Mouse (Mus musculus): Measurements from ENCODE around the gene Ugt1a1.

The Ugt1a1 gene

DNA sequence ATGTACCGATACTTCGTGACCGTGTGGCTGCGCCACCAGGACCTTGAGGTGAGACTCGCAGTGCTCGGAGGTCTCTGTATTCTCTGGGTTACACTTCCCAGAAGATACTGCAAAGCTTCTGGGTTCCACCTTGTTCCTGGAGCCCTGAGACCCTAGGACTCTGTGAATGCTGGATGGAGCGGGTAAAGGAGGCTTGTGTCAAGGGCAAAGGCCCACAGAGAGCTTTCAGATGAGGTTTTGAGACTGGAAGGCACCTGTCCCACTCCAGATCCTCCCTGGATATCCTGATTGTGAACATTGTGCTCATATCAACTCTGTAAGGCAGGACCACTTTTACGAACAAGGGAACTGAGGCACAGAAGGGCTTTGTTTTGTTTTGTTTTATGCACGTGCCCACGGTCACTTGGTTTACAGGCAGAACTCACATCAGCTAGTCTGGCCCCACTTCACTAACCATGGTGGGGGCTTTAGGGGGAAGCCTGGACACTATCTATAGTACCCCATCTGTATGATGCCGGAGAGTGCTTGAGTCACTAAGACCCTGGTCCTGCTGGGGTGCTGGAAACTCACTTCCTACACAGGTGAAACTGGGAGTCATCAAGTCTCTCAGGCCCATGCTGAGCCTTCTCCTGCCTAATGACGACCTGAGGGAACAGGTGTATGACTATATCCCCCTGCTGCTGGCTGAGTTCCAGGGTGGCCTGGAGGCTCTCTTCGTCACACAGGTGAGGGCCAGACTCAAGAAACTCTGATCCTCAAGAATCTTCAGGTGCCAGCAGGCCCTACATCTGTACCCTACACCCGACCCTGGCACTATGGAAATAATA, 21.9 kb downstream of the Ugt1a1 start:
- DNase-seq (ENCODE audit: extremely low read depth, insufficient read length, low spot score), result no peak

DNA sequence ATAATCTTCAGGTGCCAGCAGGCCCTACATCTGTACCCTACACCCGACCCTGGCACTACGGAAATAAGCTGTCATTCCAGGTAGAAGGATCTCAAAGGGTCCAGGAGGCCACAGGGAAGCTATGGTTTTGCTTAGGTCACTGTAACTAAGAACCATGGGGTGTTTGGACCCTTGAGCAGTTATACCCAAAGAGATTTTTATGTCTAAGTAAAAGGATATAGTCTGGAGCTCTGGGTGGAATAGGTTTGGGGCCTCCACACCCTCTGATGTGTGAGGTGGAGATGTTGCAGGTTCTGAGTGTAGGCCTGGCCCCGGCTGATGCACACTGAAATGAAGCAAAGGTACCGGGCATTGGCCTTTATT, 22.5 kb downstream of the Ugt1a1 start:
- no peak for DNase-seq (ENCODE audit: extremely low read depth, insufficient read length, low spot score)

DNA sequence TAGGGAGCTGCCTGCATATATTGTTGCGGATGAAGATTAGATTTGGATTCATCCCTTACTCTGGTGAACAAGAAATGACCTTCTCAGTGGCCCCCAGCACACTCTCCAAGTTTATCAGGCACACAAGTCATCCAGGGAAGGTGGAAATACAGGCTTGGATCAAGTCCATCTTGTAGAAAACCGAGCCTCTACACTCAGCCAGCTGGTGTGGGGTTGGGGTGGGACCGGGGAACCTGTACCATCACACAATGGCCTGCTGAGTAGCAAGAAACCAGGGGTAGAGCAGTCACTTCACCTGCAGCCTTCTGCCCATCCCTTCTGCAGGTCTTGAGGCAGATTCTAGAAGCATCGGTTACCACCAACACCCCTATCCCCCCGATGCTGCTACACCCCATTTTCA, 22.9 kb downstream of the Ugt1a1 start:
- no peak for DNase-seq (ENCODE audit: extremely low read depth, insufficient read length, low spot score)

DNA sequence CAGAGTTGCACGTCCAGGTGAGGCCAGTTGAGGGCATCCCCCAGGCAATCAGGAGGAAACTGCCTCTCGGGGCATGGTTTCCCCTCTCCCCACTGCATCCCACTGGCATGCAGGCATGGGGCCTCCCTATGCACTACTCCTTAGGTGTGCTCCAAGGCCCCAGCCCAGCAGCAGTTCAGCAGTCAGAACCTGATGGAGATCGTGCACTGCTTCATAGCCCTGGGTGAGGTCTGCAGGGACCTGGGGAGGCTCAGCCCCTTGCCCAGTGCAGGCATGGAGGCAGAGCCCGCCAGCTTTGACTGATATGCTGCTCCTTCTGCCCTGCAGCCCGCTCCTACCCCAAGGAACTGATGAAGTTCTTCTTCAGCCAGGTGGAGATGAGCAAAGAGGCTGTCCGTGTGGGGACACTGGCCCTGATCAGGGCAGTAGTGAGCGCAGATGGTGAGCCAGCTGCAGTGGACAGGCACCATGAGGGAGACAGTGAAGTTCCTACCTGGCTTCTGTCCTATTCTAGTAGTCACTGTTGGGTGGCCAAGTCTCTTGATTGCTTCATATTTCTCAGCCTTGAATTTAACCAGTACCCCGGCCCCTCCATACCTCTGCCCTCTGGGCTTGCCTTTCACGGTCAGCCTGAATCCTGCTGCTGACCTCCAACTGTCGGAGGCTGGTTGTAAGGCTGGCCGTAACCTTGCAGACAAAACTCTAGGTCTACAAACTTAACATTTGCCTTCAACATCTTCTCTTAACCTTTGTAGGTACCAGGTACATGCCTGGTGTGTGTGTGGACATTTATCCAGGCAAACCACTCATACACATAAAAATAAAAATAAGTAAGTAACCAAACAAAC, 23.5 kb downstream of the Ugt1a1 start:
- DNase-seq (ENCODE audit: extremely low read depth, insufficient read length, low spot score), result no peak

DNA sequence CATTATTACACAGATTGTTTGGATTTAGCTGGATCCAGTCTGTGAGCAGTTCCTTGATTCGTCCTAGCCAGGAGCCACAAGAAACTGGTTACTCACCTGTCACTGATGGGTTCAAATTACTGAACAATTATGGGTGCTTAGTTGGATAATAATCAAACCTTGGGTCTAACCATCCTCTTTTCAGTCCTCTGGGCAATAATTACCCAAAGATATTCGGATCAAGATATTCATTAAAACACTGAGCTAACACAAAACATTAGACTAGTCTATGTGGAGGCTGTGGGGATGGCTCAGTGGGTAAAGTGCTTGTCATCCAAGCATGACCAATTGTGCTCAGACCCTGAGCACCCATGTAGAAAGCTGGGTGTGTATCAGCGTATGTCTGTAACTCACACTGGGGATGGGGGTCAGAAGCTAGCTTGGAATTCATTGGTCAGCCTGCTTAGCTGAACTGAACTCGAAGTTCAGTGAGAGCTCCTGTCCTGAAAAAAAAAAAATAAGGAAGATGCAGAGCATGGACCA, 24.2 kb downstream of the Ugt1a1 start:
- DNase-seq (ENCODE audit: extremely low read depth, insufficient read length, low spot score), result no peak

DNA sequence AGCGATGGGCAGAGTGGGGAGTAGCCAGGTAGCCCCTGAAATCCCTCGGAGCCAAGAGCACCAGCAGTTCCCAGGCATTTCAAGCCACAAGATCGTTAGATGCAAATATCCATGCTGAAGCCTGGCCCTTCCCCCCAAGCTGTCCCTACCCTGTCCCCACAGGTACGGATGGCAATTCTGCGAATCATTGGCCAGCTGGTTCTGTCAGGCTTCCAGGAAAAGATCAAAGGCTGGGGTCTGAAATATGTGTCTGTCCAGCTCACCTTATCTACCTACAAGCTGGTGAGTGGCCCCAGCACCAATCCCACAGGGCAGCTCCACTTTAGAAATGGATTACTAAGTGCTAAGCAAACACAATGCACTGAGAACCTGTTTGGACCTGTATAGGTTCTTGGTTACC, 25.6 kb downstream of the Ugt1a1 start:
- no peak for DNase-seq (ENCODE audit: extremely low read depth, insufficient read length, low spot score)

DNA sequence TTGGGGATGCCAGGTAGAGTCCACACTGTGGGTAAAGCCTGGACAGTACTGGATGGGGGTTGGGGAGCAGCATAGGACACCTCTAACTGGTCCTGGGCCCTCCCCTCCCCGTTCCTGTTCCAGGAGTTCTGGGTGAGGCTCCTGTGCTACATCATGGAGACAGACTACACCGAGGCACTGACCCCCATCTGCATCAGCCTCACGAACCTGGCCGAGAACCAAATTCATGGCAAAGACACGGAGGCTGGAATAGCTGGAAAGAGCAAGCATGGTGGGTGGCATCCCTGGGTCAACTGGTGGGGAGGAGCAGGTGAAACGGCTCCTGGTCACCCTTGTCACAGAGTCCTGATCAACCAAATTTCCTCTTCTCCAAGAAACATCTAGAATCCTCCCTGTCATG, 27.0 kb downstream of the Ugt1a1 start:
- DNase-seq (ENCODE audit: extremely low read depth, insufficient read length, low spot score), result no peak

DNA sequence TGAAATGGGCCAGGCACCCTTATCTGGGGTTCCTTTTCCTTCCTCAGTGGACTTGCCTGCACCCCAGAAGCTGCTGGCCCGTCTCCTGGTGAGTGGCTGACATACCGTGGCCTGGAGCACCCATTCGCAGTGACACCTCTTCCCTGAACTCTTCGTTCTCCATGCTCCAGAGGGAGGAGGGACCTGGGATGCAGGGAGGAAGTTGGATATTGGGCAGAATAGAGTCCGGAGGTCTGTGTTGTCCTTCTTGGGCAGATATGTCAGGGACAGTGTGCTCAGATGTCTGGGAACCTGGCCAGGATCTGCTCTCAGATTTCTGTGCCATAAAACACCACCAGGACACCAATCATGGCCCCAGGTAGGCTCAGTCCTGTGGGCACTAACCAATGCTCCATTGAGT, 28.3 kb downstream of the Ugt1a1 start:
- no peak for DNase-seq (ENCODE audit: extremely low read depth, insufficient read length, low spot score)

DNA sequence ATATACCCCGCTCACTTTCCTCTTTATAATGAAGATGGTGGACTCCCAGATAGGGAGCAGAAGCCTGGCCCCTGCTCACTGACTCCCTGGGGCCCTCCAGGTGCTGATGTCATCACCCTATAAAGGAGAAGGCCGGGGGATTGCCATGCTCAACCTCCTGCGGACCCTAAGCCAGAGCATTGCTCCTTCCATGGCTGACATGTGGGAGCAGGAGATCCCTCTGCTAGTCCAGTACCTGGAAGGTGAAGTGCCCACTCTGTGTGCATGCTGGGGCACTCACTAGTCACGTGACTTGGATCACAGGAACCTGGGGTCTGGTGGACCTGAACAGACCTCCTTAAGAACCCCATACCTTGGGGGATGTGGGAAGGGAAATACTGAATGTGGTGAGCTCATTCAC, 28.8 kb downstream of the Ugt1a1 start:
- no peak for DNase-seq (ENCODE audit: extremely low read depth, insufficient read length, low spot score)

DNA sequence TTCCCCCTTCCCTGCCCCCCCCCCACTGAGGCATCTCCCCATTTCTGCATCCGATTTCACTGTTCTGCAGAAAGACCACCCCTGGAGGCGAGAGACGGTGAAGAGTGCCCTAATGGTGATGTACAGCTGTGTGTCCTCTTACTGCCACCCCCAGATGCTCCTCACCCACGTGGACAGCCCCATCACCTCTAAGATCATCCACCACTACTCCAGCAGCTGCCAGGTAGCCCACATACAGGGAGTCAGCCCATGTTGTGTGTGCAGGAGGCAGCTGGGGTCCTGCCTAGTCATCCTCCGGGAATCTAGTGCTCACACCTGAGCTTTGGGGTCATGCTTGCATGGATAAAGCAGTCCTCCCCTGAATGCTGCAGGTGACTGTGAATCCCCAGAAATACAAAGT, 32.1 kb downstream of the Ugt1a1 start:
- DNase-seq (ENCODE audit: extremely low read depth, insufficient read length, low spot score), result no peak

DNA sequence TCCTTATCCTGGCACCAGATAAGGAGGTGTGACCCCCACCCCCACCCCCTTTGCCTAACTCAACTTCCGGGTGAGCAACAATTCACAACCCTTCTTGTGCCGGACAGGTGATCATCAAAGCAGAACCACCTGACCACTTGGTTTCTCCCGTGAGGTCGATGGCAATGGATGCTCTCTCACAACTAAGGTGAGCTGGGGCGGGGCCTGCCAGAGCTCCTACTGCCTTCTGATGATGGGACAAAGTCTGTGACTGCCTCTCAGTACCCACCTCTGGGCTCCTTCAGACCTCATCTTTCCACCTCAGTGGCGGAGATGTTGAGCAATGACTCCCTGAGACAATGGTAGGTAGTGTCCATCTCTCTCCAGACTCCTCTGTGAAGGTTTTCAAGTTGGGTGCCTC, 34.1 kb downstream of the Ugt1a1 start:
- DNase-seq (ENCODE audit: extremely low read depth, insufficient read length, low spot score), result no peak

DNA sequence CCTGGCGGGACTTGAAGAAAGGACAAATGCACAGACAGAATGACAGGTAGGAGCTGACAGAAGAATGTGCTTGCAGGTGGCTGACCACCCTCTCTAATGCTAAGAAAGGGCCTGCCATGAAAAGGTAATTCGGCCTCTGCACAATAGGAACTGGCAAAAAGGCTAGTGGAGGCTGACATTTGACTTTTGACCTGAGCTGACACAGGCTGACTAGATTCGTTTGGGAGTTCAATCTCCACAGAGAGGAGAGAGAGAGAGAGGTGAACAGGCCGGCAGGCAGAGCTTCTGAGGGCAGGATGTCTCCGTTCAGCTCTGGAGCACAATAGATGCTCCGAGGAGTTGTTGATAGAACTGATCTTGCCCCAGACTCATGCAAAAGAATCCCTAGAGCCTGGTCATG, 34.6 kb downstream of the Ugt1a1 start:
- no peak for DNase-seq (ENCODE audit: extremely low read depth, insufficient read length, low spot score)

DNA sequence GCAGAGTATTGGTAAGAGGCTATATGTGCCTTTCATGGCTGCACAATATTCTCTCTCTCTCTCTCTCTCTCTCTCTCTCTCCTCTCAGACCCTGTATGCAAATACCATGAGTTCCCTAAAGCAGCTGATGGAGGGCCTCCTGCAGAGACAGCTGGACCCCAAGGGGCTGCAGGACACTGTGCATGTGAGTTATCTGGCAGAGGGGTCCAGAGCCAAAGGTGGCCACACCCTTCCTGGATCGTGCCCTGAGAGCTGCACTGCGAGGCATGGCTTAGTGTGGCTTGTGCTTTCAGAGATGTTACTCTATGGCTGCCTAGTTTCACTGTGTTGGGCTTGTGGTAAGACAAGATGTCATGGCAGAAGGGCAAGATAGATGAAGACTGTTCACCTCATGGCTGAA, 35.9 kb downstream of the Ugt1a1 start:
- DNase-seq (ENCODE audit: extremely low read depth, insufficient read length, low spot score), result no peak

DNA sequence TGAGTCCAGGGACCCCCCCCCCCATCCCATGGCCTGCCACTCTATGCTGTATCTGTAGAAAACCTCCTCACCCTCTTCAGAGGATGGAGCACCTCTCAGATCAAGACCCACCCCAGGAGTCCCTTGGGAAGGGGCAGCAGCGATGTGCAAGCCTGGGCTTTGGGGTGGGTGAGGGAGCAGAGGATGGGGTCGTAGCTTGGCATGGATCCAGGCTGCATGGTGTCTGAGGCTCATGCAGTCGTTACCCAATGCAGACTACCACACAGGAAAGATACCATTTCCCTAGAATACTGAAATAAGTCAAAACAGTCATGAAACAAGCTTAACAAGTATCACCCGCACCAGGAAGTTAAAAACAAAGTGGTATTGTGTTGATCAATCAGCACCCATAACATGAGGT, 36.9 kb downstream of the Ugt1a1 start:
- no peak for DNase-seq (ENCODE audit: extremely low read depth, insufficient read length, low spot score)

DNA sequence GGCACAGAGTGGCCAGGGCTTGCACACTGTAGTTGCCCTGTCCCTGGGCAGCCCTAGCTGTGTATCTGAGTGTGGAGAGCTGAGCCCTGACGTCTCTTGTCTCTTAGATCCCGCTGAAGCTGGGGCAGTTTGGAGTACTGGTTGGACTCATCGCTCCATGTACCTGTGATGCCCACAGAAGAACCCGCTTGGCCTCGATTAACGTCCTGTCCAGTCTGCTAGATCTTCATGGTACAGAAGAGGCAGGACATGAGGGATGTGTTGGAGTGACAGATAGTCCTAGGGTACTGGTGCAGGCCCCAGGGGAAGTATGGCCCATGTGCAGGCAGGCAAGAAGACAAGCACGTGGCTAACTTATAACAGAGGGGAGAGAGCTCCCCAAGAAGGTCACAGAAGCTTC, 37.8 kb downstream of the Ugt1a1 start:
- no peak for DNase-seq (ENCODE audit: extremely low read depth, insufficient read length, low spot score)

DNA sequence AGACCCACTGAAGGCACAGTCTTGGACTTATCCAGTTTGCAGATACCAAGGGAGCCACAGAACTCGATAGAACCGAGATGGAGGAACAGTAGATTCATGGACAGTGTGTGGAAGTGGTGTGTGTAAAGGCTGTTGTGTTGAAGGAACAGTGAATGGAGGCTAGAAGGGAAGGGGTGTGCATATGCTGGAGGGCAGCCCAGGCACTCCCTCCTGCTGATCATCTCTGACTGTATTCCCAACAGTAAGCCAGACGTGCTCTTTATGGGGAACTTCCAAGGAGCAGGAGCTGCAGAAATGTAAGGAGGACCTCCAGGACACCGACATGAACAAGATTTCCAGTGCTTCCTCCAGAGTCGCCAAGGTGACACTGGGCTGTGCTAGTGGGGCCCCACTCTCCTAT, 38.3 kb downstream of the Ugt1a1 start:
- no peak for DNase-seq (ENCODE audit: extremely low read depth, insufficient read length, low spot score)

DNA sequence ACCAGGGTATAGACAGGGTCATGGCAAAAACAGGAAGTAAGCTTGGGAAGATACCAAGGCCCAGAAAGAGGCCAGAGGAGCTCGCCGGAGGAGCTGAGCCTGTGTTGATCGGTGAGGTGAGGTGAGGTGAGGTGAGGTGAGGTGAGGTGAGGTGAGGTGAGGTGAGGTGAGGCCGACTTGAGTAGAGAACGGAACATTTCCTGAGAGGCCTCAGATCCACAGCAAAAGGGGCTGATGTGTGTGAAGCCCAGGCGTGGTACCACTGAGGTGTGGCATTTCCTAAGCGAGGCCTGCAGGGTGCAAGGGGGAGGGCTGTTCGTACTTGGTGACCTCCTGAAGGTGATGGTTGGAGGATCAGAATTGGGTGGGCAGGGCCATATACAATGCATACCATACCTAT, 41.3 kb downstream of the Ugt1a1 start:
- no peak for DNase-seq (ENCODE audit: extremely low read depth, insufficient read length, low spot score)

DNA sequence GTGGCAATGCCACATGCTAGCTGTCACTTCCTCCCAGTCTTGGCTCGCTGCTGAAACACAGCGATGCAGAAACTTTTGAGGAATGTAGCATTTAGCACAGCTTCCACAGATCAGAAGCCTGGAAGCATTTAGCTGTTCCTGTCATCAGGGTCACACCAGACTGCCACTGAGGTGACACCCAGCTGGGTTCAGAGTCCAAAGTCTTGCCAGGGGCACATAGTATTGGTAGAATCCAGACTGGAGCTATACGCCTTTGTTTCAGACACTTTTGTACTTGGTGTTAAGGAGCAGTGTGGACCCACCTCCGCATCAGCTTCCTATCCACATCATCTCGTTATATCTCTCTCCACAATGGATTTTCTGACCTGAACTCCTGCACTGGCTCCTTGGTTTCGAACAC, 41.8 kb downstream of the Ugt1a1 start:
- no peak for DNase-seq (ENCODE audit: extremely low read depth, insufficient read length, low spot score)

DNA sequence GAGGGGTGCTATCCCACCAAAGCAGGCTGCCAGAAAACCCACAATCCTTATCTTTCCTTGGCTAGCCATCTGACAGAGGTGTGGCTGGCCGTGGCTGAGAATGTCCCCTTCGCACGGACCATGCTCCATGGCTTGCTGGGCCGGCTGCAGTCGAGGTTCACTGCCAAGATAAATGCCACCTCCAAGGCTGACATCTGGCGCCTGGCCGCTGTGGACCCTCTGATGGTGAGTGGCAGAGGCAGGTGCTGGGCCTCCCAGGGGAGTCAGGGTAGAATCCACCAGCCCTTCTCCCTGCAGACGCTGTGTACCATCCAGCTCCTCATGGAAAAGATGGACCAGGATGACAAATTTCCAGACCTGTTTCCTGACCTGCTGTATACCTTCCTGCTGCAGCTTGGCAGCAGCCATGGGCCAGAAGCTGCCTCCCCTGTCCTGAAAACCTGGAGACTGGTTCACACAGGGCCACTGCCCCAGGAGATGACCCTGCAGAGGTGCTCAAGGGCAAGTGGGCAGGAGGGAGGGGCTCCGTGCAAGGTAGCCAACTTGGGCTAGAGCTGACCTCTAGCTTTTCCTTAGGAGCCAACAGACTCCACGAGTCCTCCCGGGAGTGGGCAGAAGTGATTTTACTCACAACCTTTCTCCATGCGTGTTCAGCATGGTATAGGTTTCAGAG, 43.2 kb downstream of the Ugt1a1 start:
- no peak for DNase-seq (ENCODE audit: extremely low read depth, insufficient read length, low spot score)

DNA sequence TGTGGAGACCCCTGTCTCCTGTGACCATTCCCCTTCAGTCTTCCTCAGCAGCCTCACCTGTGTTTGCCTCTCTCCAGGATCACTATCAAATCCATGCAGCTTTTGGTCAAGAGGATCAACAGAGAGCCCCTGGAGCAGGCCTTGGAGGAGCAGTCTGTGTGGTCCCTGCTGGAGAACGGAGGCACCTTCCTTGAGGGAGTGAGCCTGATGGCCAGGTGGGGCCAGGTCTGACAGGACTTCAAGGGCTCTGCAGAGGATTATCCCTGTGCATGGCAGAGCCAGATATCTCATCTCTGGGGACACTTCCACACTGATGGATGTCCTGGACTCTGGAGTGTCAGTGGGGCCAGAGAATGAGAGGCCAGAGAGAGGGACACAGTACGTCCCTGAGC, 43.7 kb downstream of the Ugt1a1 start:
- DNase-seq (ENCODE audit: extremely low read depth, insufficient read length, low spot score), result no peak

DNA sequence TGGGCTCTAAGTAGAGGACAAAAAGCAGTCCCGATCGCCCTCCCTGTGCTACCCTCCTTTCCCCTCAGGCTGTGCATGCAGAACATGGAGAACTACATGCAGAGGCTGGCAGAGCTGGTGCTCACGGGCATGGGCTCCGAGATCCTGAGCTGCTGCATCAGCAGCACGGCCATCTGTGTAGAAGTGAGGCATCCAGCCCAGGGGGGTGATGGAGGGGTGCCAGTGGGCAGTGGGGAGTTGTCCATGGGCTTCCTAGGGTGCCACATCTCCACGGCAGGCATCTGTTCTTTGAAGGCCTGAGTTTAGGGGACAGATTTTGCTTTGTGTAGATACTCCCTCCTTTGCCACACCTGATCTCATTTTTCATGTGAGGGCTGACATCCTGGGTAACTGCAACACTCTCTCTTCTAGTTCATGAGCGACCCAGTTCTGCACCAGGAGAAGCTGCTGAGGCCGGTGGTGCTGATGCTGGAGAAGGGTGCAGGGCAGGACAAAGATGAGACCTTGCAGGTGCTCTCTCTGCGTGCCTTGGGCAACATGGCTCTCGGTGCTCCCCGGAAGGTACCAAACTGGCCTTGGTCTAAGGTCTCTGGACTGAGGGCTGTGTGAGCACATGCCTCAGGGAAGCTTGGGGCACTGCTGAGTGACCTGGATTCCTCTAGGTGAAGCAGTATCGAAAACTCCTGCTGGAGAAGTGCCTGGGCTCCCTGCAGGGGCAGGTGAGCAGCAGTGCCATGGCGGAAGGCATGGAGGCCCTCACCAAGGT, 44.4 kb downstream of the Ugt1a1 start:
- DNase-seq (ENCODE audit: extremely low read depth, insufficient read length, low spot score), result no peak
